Mouse (Mus musculus): ENCODE results near the gene Hsp90ab1.

DNA sequence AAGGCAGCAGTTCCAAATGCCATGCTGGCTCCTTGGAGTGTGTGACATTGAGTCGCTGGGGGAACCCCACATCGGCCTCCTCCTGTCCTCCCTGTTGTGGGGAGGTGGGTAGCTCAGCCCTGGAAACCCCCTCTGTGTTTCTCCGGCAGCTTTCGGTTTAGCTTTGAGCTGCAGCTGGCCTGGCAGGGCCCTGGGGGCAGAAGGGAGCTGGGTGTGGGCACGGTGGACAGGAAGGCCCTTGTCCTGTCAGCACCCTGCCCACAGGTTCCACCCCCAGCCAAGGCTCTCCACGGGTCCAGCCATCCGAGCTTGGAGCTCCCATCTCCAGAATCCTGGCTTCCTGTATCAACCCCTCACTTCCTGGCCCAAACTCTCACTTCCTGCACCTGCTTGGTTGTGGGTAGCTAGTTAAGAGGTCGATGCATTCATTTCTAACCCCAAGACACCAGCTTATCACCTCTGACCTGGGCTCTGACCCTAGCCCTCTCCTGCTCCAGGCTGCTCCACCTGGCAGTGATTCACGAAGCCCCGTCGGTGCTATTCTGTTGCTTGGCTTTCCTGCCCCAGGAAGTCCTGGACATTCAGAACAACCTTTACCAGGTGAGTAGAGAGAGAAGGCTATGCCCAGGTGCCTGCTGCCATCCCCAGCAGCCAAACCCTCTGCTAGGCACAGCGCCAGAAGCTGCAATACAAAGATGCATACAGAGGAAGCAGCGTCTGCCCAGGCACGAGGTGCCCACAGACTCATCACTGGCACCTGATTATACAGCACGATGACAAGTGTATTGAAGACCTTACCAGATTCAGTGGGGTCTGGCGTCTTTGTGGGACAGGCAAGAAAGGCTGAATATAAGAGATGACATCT is 14.8 kb downstream of the Hsp90ab1 start:
- TF ChIP-seq POLR2A (IDR thresholded peaks at IDR 0.05; ENCODE audit: borderline replicate concordance, extremely low read depth, insufficient read depth, insufficient read length, poor library complexity, severe bottlenecking) (no peak), CTCF (IDR thresholded peaks at IDR 0.05; ENCODE audit: borderline replicate concordance, extremely low read depth, insufficient read depth, insufficient read length) (no peak)

All from brain, embryonic 14.5 days (tissue).